Mouse (Mus musculus): Measurements from ENCODE around the gene Sec14l1.

Gene Sec14l1

DNA sequence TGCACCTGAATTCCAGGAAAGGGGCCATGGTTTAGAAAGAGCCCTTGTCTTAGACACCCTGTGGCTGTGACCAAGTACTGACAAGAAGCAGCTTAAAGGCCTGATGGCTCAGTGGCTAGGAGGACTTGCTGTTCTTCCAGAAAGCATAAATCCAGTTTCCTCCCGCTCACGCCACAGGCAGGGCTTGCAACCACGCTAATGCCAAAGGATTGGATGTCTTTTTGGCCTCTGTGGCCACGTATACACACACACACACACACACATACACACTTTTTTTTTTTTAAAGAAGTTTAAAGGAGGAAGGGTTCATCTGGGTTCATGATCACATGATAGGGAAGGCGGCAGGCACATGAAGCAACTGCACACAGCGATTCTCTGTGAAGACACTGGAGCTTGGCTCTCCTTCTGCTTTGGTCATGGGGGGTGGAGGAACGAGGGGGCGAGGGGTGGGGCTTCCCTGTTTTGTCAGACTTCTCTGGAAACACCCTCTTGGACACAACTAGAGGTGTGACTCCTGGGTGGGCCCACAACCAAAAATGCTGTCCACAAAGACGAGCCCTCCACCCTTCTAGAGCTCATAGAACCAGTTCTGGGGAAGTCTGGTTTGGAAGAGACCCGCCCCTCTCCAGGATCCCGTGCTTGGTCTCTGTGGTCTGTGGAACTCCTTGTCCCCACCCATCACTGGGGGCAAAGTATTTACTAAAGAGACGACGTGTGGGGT lies 26.5 kb upstream of the Sec14l1 start:
- DNase-seq (ENCODE audit: low spot score), result no peak

DNA sequence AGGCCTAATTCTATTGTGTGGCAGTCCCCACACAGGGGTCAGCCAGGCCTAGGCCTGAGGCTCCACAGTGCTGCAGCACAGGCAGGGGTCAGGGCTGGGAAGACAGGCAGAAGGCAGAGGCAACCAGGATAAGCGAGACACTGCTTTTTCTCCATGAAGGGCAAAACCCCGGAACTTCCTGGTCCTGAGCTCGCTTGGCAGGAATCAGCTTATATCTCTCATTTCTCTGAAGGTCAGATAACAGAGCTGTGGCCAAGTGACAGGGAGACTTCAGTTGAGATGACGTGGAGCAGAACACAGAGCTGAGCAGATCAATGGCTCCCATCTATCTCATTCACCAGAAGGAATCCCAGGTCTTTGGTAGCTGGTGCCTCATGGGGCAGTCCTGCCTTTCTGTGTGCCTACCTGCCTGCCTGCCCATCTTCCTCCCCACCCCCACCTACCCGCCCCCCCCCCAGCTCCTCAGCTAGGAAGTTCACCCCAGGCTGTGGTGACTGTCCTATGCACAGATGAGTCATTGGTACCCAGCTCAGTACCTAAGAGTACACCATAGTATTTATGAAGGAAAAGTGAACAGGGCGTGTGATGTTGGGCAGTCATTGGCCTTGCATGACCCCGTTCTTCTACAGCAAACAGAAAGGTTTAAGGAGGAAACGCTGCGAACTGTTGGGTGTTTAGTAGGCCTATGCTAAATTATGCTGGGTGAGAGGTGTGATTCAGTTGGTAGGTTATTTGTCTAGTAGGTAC lies 25.1 kb upstream of the Sec14l1 start:
- DNase-seq (ENCODE audit: low spot score), result no peak

DNA sequence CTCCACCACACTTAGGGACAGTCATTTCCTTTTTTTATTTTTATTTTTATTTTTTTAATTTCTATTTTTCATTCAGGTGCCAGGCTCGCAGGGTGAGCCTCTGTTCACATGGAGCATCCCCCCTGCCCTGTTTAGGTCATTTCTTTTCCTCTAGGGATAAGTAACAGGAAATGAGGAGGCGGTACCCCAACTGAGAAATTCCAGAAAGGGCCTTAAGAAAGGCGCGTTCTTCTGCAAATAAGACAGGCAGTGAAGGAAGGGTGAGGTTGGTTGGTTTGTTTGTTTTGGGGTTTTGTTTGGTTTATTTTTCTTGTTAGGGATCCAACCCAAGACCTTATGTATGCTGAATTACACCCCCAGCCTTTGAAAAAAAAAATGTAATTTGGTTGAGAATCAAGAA lies 23.6 kb upstream of the Sec14l1 start:
- DNase-seq (ENCODE audit: low spot score), result no peak

DNA sequence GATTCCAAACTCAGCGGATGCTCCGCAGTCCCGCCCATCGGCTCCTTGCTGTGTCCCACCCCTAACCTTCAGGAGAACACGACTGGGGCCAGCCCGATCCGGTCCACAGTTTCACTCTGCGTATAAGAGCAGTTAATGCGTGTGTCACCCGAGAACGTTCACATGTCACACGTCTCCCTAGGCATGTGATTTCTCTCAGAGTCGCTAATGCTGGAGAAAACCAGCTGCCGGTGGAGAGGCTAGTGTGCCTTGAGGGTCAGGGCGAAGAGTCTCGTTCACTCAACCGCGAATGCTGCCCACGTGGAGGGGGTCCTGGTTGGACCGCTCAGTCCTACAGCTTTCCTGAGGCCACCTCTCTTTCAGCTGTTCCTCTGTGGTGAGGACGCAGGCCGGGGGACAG lies 23.1 kb upstream of the Sec14l1 start:
- peak; percentile 70 for DNase-seq (ENCODE audit: low spot score)

GRCm38 (mm10) chr11:117092711-117093110 lies 22.3 kb upstream of the Sec14l1 start:
- DNase-seq (ENCODE audit: low spot score), result no peak

DNA sequence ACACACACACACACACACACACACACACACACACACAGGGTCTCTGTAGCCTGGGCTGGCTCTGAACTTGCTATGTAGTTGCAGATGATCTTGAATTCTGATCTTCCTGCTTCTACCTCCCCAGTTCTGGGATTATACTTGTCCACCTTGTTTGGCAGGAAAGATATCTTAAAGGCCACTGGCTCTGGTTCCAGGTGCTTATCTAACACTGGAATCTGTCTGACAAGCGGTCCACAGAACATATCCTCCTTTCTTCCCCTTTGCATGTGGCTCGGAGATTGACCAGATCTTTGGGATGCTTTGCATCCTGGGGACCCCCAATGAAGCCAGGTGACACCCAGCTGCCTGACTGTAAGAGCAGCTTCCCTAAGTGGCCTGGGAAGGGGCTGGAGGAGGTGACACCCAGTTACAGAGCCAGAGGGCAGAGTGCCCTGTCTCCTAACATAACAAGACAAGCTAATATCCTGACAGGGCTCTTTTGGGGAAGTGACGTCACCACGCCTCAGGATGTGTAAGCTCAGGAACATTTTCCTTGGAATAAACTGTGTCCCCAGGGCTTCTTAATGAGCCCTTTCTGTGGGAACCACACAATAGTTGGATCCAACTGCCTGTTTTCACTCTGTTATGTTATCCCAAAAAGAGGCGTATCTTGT lies 20.9 kb upstream of the Sec14l1 start:
- DNase-seq (ENCODE audit: low spot score), result peak; percentile 86

GRCm38 (mm10) chr11:117094646-117095045 lies 20.3 kb upstream of the Sec14l1 start:
- DNase-seq (ENCODE audit: low spot score), result no peak

- DNase-seq (ENCODE audit: low spot score), result peak; percentile 83
Observed at GRCm38 (mm10) chr11:117097021-117097420, 17.9 kb upstream of the Sec14l1 start.

DNA sequence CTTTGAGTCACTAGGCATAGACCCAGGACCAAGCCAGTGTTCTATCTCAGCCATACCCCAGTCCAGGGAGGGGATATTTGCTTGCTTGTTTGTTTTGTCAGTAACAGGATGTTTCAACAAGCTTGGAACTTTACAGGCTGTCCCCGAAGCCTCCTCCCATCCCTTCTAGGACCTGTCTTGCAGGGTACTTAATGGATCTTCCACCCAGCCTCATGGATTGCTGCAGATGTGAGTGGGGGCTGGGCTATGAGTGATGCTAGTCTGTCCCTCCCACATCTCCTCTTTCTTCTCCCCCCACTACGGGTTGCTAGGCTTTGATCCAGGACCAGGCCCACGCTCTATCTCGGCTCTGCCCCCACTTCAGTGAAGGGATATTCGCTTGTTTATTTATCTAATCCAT lies 16.8 kb upstream of the Sec14l1 start:
- peak; percentile 76 for DNase-seq (ENCODE audit: low spot score)

DNA sequence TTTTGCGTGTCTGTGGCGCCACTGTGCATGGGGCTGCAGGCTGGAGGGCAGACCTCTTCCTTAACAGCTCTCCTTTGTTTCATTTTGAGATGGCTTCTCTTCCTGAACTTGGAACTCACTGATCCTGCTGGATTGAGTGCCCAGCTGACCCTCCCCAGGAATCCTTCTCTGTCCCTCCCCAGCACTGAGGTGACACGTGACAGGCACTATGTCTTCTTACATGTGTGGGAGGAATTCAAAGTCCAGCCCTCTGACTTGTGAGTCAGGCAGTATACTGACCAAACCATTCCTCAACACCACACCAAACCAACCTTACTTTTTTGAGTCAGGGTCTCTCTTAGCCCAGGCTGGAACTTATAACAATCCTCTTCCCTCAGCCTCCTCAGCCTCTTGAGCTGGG lies 16.2 kb upstream of the Sec14l1 start:
- DNase-seq (ENCODE audit: low spot score), result no peak

- no peak for DNase-seq (ENCODE audit: low spot score)
Observed at GRCm38 (mm10) chr11:117099372-117099771, 15.6 kb upstream of the Sec14l1 start.

- peak; percentile 78 for DNase-seq (ENCODE audit: low spot score)
Observed at GRCm38 (mm10) chr11:117101351-117101921, 13.5 kb upstream of the Sec14l1 start.

DNA sequence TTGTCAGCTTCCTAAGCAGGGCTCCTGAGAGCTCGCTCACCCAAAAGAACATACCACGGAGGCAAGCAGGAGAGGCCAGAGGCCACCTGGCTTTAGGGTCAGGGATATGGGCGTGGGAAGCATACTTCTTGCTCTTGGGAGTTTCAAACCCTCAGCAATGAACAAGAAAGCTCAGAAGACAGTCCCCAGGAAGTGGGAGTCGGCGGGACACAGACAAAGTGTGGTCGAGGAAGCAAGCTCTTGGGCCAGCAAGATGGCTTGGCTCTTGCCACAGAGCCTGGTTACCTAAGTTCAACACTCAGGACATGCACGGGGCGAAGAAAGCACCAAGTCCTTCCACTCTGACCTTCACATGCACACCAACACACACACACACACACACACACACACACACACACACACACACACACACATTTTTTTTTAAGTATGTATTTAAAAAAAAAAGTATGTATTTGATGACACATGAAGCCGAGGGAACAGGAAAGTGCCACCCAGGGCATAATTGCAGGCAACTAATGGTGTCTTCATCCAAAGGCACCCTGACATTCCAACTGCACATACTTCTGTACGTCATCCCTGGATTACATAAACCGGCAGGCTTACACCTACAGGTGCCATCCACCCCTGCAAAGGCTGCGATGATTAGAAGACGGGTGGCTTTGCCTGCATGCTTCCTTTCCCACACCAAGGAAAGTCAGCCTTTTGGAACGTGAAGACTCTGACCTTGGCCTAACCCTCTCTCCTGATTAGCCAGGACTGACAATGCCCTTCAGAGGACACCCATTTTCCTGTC lies 12.8 kb upstream of the Sec14l1 start:
- DNase-seq (ENCODE audit: low spot score), result no peak

DNA sequence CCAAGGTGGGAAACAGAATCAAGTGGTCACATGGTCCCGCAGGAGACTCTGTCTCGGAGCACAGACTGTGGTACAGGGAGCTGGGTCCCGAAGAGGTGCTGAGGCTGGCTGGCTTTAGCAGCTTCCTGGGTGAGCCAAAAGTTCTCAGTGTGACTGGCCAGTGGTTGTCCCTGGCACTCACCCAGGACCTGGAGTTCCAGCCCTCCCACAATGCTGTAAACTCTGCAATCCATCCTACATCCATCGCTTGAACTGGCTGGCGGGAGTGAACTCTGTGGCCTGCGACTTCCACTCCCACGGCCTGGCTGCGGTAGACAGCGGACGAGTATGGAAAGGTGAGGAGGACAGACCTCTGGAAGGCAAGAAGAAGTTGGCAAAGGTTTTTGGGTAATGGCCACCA lies 11.4 kb upstream of the Sec14l1 start:
- no peak for DNase-seq (ENCODE audit: low spot score)

- DNase-seq (ENCODE audit: low spot score), result peak; percentile 84
Observed at GRCm38 (mm10) chr11:117104044-117104757, 10.8 kb upstream of the Sec14l1 start.

DNA sequence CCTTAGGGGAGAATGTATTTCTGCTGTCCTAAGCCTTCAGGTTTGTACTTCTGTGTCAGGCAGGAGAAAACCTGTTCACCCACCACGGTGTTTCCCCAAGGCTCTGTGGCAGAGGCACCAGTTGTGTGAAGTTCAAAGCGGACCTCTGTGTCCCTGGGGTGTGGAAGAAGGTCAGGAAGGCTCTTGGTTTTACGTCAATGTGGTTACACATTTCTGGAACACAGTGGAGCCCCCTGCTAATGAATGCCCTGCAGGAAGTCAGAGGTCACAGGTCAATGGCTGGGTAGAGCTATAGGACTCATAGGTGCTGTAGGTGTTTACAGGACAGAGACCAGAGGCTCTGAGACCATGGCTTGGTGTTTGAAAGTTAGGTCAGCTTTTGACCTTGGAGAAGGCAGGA lies 9.7 kb upstream of the Sec14l1 start:
- no peak for DNase-seq (ENCODE audit: low spot score)

- DNase-seq (ENCODE audit: low spot score), result no peak
Observed at GRCm38 (mm10) chr11:117105850-117106249, 9.1 kb upstream of the Sec14l1 start.

- DNase-seq (ENCODE audit: low spot score), result no peak
Observed at GRCm38 (mm10) chr11:117106633-117107334, 8.2 kb upstream of the Sec14l1 start.

DNA sequence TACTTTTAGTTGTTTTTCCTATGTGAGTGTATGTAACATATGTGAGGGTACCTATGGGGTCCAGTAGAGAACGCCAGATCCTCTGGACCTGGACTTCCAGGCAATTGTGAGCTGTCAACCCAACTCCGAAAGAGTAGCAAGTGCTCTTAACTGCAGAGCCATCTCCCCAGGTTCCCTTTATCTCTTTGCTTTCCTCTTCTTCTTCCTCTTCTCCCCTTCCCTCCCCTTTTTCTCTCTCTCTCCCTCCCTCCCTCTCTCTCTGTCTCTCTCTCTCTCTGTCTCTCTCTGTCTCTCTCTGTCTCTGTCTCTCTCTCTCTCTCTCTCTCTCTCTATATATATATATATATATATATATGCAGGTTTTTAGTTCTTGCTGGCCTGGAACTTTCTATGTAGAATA lies 7.1 kb upstream of the Sec14l1 start:
- DNase-seq (ENCODE audit: low spot score), result no peak

DNA sequence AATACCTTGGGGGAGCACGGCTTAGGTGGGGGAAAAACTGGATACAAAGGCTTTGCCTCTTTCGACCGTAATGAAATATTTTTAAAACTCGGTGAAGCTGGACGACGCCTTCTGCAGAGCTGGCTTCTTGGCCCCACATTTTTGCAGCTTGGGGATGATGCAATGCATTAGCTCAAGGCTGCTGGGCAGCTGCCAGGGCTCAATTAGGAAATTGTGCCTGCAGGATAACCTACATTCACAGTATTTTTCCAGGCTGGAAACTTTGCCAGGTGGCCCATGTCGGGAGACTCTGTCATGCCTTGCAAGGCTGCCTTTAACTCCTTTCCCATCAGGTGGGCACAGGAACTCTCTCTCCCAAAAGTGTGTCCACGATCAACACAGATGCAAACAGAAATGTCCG lies 6.4 kb upstream of the Sec14l1 start:
- DNase-seq (ENCODE audit: low spot score), result peak; percentile 86
